Mouse (Mus musculus): ENCODE measurements around the gene Otx2. TPM values are rescaled to one million over a fixed set of nuclear protein-coding genes. Genes with fewer than 3 reads are reported as not detected.

Otx2 gene
- total and polyA plus RNA-seq, 3 experiments: not detected

GRCm38 (mm10) chr14:48661646-48662567 is 11.7 kb downstream of the Otx2 start:
- H3K4me1 ChIP-seq (ENCODE audit: control insufficient read depth in 1 of 2, insufficient read depth in 2 of 2, low read length in 2 of 2): no peaks in the 10 kb centered on the region
- H3K79me2 ChIP-seq (ENCODE audit: control insufficient read depth, insufficient read depth, low read length, poor library complexity): no peaks in the 10 kb centered on the region
- TF ChIP-seq POLR2AphosphoS2 (IDR thresholded peaks at IDR 0.05; ENCODE audit: low read length): no peak
- no peak for TF ChIP-seq EP300 (IDR thresholded peaks at IDR 0.05; ENCODE audit: low read depth in 1 of 2, low read length in 2 of 2)
- no peak for TF ChIP-seq MAX (IDR thresholded peaks at IDR 0.05; ENCODE audit: low read length)
- TF ChIP-seq KAT2A (conservative IDR thresholded peaks at IDR 0.05; ENCODE audit: low read depth, low read length): no peak
- no peak for TF ChIP-seq ETS1 (IDR thresholded peaks at IDR 0.05; ENCODE audit: low read depth, low read length)
- TF ChIP-seq CHD2 (IDR thresholded peaks at IDR 0.05; ENCODE audit: low read length): no peak
- no peak for TF ChIP-seq ZMIZ1 (IDR thresholded peaks at IDR 0.05; ENCODE audit: low read depth, low read length)
- TF ChIP-seq ZC3H11A (IDR thresholded peaks at IDR 0.05; ENCODE audit: low read depth, low read length): no peak
- no peak for TF ChIP-seq RCOR1 (IDR thresholded peaks at IDR 0.05; ENCODE audit: low read depth, low read length)
- no peak for TF ChIP-seq TBP (IDR thresholded peaks at IDR 0.05; ENCODE audit: low read depth, low read length)
- no peak for TF ChIP-seq MYB (IDR thresholded peaks at IDR 0.05; ENCODE audit: low read depth, low read length)
- no peak for TF ChIP-seq MEF2A (IDR thresholded peaks at IDR 0.05; ENCODE audit: extremely low read depth, insufficient replicate concordance, low read depth, low read length, poor library complexity, severe bottlenecking)
- no peak for TF ChIP-seq HCFC1 (IDR thresholded peaks at IDR 0.05; ENCODE audit: low read depth, low read length)
- TF ChIP-seq E2F4 (IDR thresholded peaks at IDR 0.05; ENCODE audit: borderline replicate concordance, low read depth, low read length): no peak
- TF ChIP-seq BHLHE40 (IDR thresholded peaks at IDR 0.05; ENCODE audit: borderline replicate concordance, low read depth, low read length): no peak

GRCm38 (mm10) chr14:48661151-48661550 is 12.5 kb downstream of the Otx2 start:
- no peak overlapping the region for H3K4me3 ChIP-seq (ENCODE audit: control insufficient read depth in 1 of 2, insufficient read depth in 1 of 2, low read depth in 2 of 2, low read length in 2 of 2)
- no peak for DNase-seq (ENCODE audit: low read depth, low spot score)
- no peak for TF ChIP-seq NRF1 (IDR thresholded peaks at IDR 0.05; ENCODE audit: insufficient read depth, low read depth, low read length, poor library complexity, severe bottlenecking)
- no peak for TF ChIP-seq CHD2 (IDR thresholded peaks at IDR 0.05; ENCODE audit: low read length)
- no peak for TF ChIP-seq SIN3A (IDR thresholded peaks at IDR 0.05; ENCODE audit: low read length)
- TF ChIP-seq GABPA (IDR thresholded peaks at IDR 0.05; ENCODE audit: low read depth, low read length): no peak
- no peak for TF ChIP-seq ZMIZ1 (IDR thresholded peaks at IDR 0.05; ENCODE audit: low read depth, low read length)
- no peak for TF ChIP-seq TBP (IDR thresholded peaks at IDR 0.05; ENCODE audit: low read depth, low read length)
- TF ChIP-seq POLR2A (IDR thresholded peaks at IDR 0.05; ENCODE audit: control insufficient read depth in 1 of 2, insufficient read depth in 1 of 2, low read depth in 1 of 2, low read length in 2 of 2, poor library complexity in 1 of 2): no peak
- TF ChIP-seq RCOR1 (IDR thresholded peaks at IDR 0.05; ENCODE audit: low read depth, low read length): no peak
- no peak for TF ChIP-seq MYB (IDR thresholded peaks at IDR 0.05; ENCODE audit: low read depth, low read length)
- no peak for TF ChIP-seq HCFC1 (IDR thresholded peaks at IDR 0.05; ENCODE audit: low read depth, low read length)
- TF ChIP-seq ETS1 (IDR thresholded peaks at IDR 0.05; ENCODE audit: low read depth, low read length): no peak
- no peak for TF ChIP-seq POLR2AphosphoS2 (IDR thresholded peaks at IDR 0.05; ENCODE audit: low read length)
- TF ChIP-seq MAZ (IDR thresholded peaks at IDR 0.05; ENCODE audit: low read depth, low read length): no peak
- no peak for TF ChIP-seq CHD1 (IDR thresholded peaks at IDR 0.05; ENCODE audit: low read depth, low read length)
- no peak for TF ChIP-seq BHLHE40 (IDR thresholded peaks at IDR 0.05; ENCODE audit: borderline replicate concordance, low read depth, low read length)
- H3K27ac ChIP-seq (ENCODE audit: control insufficient read depth, low read depth, low read length): no peak overlapping the region
- H3K27me3 ChIP-seq (ENCODE audit: control insufficient read depth in 1 of 2, insufficient read depth in 2 of 2, low read length in 2 of 2): no peaks in the 10 kb centered on the region
- H3K79me2 ChIP-seq (ENCODE audit: control insufficient read depth, insufficient read depth, low read length, poor library complexity): no peaks in the 10 kb centered on the region
- no peaks in the 10 kb centered on the region for H3K9me3 ChIP-seq (replicated peaks; ENCODE audit: insufficient read depth, low read length)
- H3K9ac ChIP-seq (ENCODE audit: control insufficient read depth, low read depth, low read length, poor library complexity, severe bottlenecking): no peak overlapping the region
- no peaks in the 10 kb centered on the region for H3K36me3 ChIP-seq (ENCODE audit: control insufficient read depth in 1 of 2, insufficient read depth in 2 of 2, low read length in 2 of 2)
- H3K4me1 ChIP-seq (ENCODE audit: control insufficient read depth in 1 of 2, insufficient read depth in 2 of 2, low read length in 2 of 2): no peaks in the 10 kb centered on the region

More at GRCm38 (mm10) chr14:48661646-48662567, 11.7 kb downstream of the Otx2 start:
- no peaks in the 10 kb centered on the region for H3K36me3 ChIP-seq (ENCODE audit: control insufficient read depth in 1 of 2, insufficient read depth in 2 of 2, low read length in 2 of 2)
- no peak for DNase-seq (ENCODE audit: low read depth, low spot score)
- H3K4me3 ChIP-seq (ENCODE audit: control insufficient read depth in 1 of 2, insufficient read depth in 1 of 2, low read depth in 2 of 2, low read length in 2 of 2): no peak overlapping the region
- H3K27me3 ChIP-seq (ENCODE audit: control insufficient read depth in 1 of 2, insufficient read depth in 2 of 2, low read length in 2 of 2): no peaks in the 10 kb centered on the region
- H3K9ac ChIP-seq (ENCODE audit: control insufficient read depth, low read depth, low read length, poor library complexity, severe bottlenecking): no peak overlapping the region
- H3K27ac ChIP-seq (ENCODE audit: control insufficient read depth, low read depth, low read length): no peak overlapping the region
- H3K9me3 ChIP-seq (replicated peaks; ENCODE audit: insufficient read depth, low read length): no peaks in the 10 kb centered on the region
